In genomic region chr13:54683301-54683700, GRCm38 (mm10) we compare ENCODE assay signal across 25 mouse cellular contexts. TPM values are rescaled to one million over a fixed set of nuclear protein-coding genes. Genes with fewer than 3 reads are reported as not detected.
A peak's percentile ranks its signal among the peaks of the same experiment; 100 is the strongest.
DNase-seq lines count a peak whose midpoint lies in the region; ATAC-seq and TF ChIP-seq lines count a peak whose summit lies in the region.
"Had no signal": no experiment of that assay in that cellular context is flagged by ENCODE, and none has a peak within 500 bp of the region (broad histone marks: within the 10 kb centered on the region; RNA-seq: fewer than 3 reads in every experiment).

No protein-coding gene starts in this region.

- intact Hi-C loops in heart, postnatal 14 days (cut with DNase I): no loop called here

- no peak for ATAC-seq in liver, embryonic 12.5 days
- ATAC-seq in liver, postnatal 0 days: no peak
- ATAC-seq in stomach, embryonic 15.5 days (ENCODE audit: insufficient read depth, low FRiP score, low read depth): no peak
- ATAC-seq in stomach, postnatal 0 days (ENCODE audit: low FRiP score, low TSS enrichment): no peak
- ATAC-seq: activated CD4-positive, CD25-positive, alpha-beta regulatory T cell, adult 4 months; forebrain, embryonic 14.5 days; hindbrain, embryonic 16.5 days had no signal

- DNase-seq in cerebellum, adult 18-20 months: peak; percentile 7 to 30
- no peak for DNase-seq in cerebellum, postnatal 25 days
- no peak for DNase-seq in liver, postnatal 0 days
- DNase-seq in stomach, postnatal 0 days (ENCODE audit: low spot score): no peak
- no peak for DNase-seq in heart, postnatal 14 days
- DNase-seq: adrenal gland, postnatal 10 days; cerebellum, adult 11 months; gastrocnemius, postnatal 25 days; heart, adult 11 months; kidney, adult 8-10 months; kidney, postnatal 14 days; layer of hippocampus, adult 9-11 months had no signal

- H3K4me3 ChIP-seq in liver, embryonic 12.5 days: no peak overlapping the region
- no peak overlapping the region for H3K4me3 ChIP-seq in liver, postnatal 0 days (ENCODE audit: low read depth, low read length)
- no peak overlapping the region for H3K4me3 ChIP-seq in stomach, embryonic 15.5 days (replicated peaks)
- no peak overlapping the region for H3K4me3 ChIP-seq in stomach, postnatal 0 days (ENCODE audit: low read depth, low read length)
- H3K4me3 ChIP-seq: embryonic facial prominence, embryonic 12.5 days; lung, embryonic 15.5 days; midbrain, embryonic 12.5 days had no signal

- H3K4me2 ChIP-seq in liver, embryonic 12.5 days: no peak overlapping the region
- no peak overlapping the region for H3K4me2 ChIP-seq in liver, postnatal 0 days (ENCODE audit: low read depth, low read length)
- H3K4me2 ChIP-seq in stomach, embryonic 15.5 days: no peak overlapping the region
- no peak overlapping the region for H3K4me2 ChIP-seq in stomach, postnatal 0 days (replicated peaks; ENCODE audit: low read depth)
- H3K4me2 ChIP-seq: embryonic facial prominence, embryonic 12.5 days; heart, embryonic 11.5 days; lung, embryonic 15.5 days; midbrain, embryonic 12.5 days had no signal

- TF ChIP-seq EP300 in liver, postnatal 0 days (IDR thresholded peaks at IDR 0.05; ENCODE audit: low read depth): no peak
- TF ChIP-seq EP300 in stomach, postnatal 0 days (optimal IDR thresholded peaks at IDR 0.05): no peak

- no peaks in the 10 kb centered on the region for H3K27me3 ChIP-seq in liver, embryonic 12.5 days (replicated peaks)
- H3K27me3 ChIP-seq in liver, postnatal 0 days (ENCODE audit: insufficient read depth, low read length): no peaks in the 10 kb centered on the region
- H3K27me3 ChIP-seq in stomach, embryonic 15.5 days (replicated peaks): no peaks in the 10 kb centered on the region
- H3K27me3 ChIP-seq in stomach, postnatal 0 days (ENCODE audit: control insufficient read depth, insufficient read depth, low read length): no peaks in the 10 kb centered on the region
- H3K27me3 ChIP-seq: embryonic facial prominence, embryonic 12.5 days; lung, embryonic 15.5 days; midbrain, embryonic 12.5 days had no signal

- WGBS in liver, embryonic 12.5 days (ENCODE audit: insufficient replicate concordance): 87% methylated on average over 3 of the region's 3 CpGs
- 93% methylated on average over 3 of the region's 3 CpGs for WGBS in liver, postnatal 0 days (ENCODE audit: insufficient replicate concordance)
- 92% methylated on average over 3 of the region's 3 CpGs for WGBS in stomach, embryonic 15.5 days
- WGBS in stomach, postnatal 0 days: 91% methylated on average over 3 of the region's 3 CpGs

- peaks cover 74% of the 10 kb centered on the region for H3K4me1 ChIP-seq in liver, embryonic 12.5 days
- H3K4me1 ChIP-seq in liver, postnatal 0 days (ENCODE audit: insufficient read depth): peaks cover 44% of the 10 kb centered on the region
- H3K4me1 ChIP-seq in stomach, embryonic 15.5 days: peaks cover 18% of the 10 kb centered on the region; the same call in 1 of the 2 replicates
- H3K4me1 ChIP-seq in stomach, postnatal 0 days (replicated peaks; ENCODE audit: control insufficient read depth, insufficient read depth): 0 out of 2 replicates have a peak, but pooled peaks cover 3% of the 10 kb centered on the region

- peak overlapping the region; percentile 45; the same call in 1 of the 2 replicates for H3K27ac ChIP-seq in liver, embryonic 12.5 days
- no peak overlapping the region for H3K27ac ChIP-seq in liver, postnatal 0 days (ENCODE audit: low read depth)
- H3K27ac ChIP-seq in stomach, embryonic 15.5 days: peak overlapping the region; percentile 28; the same call in 1 of the 2 replicates
- H3K27ac ChIP-seq in stomach, postnatal 0 days (replicated peaks): no peak overlapping the region
- H3K27ac ChIP-seq: embryonic facial prominence, embryonic 12.5 days; lung, embryonic 15.5 days; midbrain, embryonic 12.5 days had no signal

- H3K9ac ChIP-seq in liver, embryonic 12.5 days: no peak overlapping the region
- H3K9ac ChIP-seq in liver, postnatal 0 days (replicated peaks): no peak overlapping the region
- H3K9ac ChIP-seq in stomach, embryonic 15.5 days: no peak overlapping the region
- no peak overlapping the region for H3K9ac ChIP-seq in stomach, postnatal 0 days (ENCODE audit: low read length)
- H3K9ac ChIP-seq: embryonic facial prominence, embryonic 12.5 days; lung, embryonic 15.5 days; midbrain, embryonic 12.5 days had no signal

- peaks cover 69% of the 10 kb centered on the region for H3K36me3 ChIP-seq in liver, embryonic 12.5 days
- H3K36me3 ChIP-seq in liver, postnatal 0 days (replicated peaks; ENCODE audit: insufficient read depth, low read length): peaks cover 52% of the 10 kb centered on the region
- peaks cover 49% of the 10 kb centered on the region for H3K36me3 ChIP-seq in stomach, embryonic 15.5 days
- peaks cover 44% of the 10 kb centered on the region for H3K36me3 ChIP-seq in stomach, postnatal 0 days (ENCODE audit: control insufficient read depth, insufficient read depth, low read length)

- TF ChIP-seq CTCF in liver, postnatal 0 days (IDR thresholded peaks at IDR 0.05; ENCODE audit: low read depth): no peak
- no peak for TF ChIP-seq CTCF in stomach, postnatal 0 days (IDR thresholded peaks at IDR 0.05; ENCODE audit: low read depth)

- H3K9me3 ChIP-seq in liver, embryonic 12.5 days (replicated peaks): no peaks in the 10 kb centered on the region
- no peaks in the 10 kb centered on the region for H3K9me3 ChIP-seq in liver, postnatal 0 days (ENCODE audit: low read length)
- H3K9me3 ChIP-seq in stomach, embryonic 15.5 days: no peaks in the 10 kb centered on the region
- no peaks in the 10 kb centered on the region for H3K9me3 ChIP-seq in stomach, postnatal 0 days (ENCODE audit: control insufficient read depth, low read length)
- H3K9me3 ChIP-seq: embryonic facial prominence, embryonic 12.5 days; lung, embryonic 15.5 days; midbrain, embryonic 12.5 days had no signal

RNA-seq across cellular contexts. Expression of gene Rnf44, which starts 10.4 kb away (rescaled TPM):
- polyA plus RNA-seq in liver, embryonic 12.5 days (2016; fragmentation: Nextera tagmentation; extraction: Ambion mirVana): 36.8 and 38.4 TPM in 2 replicates
- 26.2 and 28.2 TPM in 2 replicates for polyA plus RNA-seq in liver, postnatal 0 days (2015; fragmentation: Nextera tagmentation; extraction: Ambion mirVana)
- polyA plus RNA-seq in stomach, embryonic 15.5 days (2015; fragmentation: Nextera tagmentation; extraction: Ambion mirVana): 69.1 and 76.4 TPM in 2 replicates
- polyA plus RNA-seq in stomach, postnatal 0 days (2015; fragmentation: Nextera tagmentation; extraction: Ambion mirVana): 44.6 and 49.6 TPM in 2 replicates
- total RNA-seq in heart, postnatal 14 days (2021): 10 to 100 TPM; 55.6 to 57.8 TPM

RNA-seq across cellular contexts. Expression of gene Cdhr2, which starts 18.0 kb away (rescaled TPM):
- 7.7 and 9.9 TPM in 2 replicates for polyA plus RNA-seq in liver, embryonic 12.5 days (2016; fragmentation: Nextera tagmentation; extraction: Ambion mirVana)
- polyA plus RNA-seq in liver, postnatal 0 days (2015; fragmentation: Nextera tagmentation; extraction: Ambion mirVana): 7.0 TPM in 2 replicates
- 7.9 and 8.7 TPM in 2 replicates for polyA plus RNA-seq in stomach, embryonic 15.5 days (2015; fragmentation: Nextera tagmentation; extraction: Ambion mirVana)
- 1.8 and 3.1 TPM in 2 replicates for polyA plus RNA-seq in stomach, postnatal 0 days (2015; fragmentation: Nextera tagmentation; extraction: Ambion mirVana)
- not detected for total RNA-seq in heart, postnatal 14 days (2021)
- total RNA-seq: gastrocnemius, adult 18-20 months; gastrocnemius, postnatal 25 days; hematopoietic stem cell, adult 5-6 weeks; megakaryocyte progenitor cell, adult 5-6 weeks had no signal
- polyA plus RNA-seq: limb, embryonic 11.5 days had no signal

Comparison
In these comparisons a context has a peak if more than half of its experiments do, and no peak if none do; other contexts are left out.
1. DNase-seq: peak in cerebellum, adult 18-20 months (2 of 2); none in cerebellum, postnatal 25 days (0 of 2), liver, postnatal 0 days (single experiment), stomach, postnatal 0 days (single experiment) and heart, postnatal 14 days (0 of 2).
2. H3K27ac ChIP-seq: peak in liver, embryonic 12.5 days (single experiment) and stomach, embryonic 15.5 days (single experiment); none in liver, postnatal 0 days (single experiment) and stomach, postnatal 0 days (single experiment).